Mouse (Mus musculus): Measurements from ENCODE around the gene Ier5.
A peak's percentile ranks its signal among the peaks of the same experiment; 100 is the strongest.

Gene Ier5

DNA sequence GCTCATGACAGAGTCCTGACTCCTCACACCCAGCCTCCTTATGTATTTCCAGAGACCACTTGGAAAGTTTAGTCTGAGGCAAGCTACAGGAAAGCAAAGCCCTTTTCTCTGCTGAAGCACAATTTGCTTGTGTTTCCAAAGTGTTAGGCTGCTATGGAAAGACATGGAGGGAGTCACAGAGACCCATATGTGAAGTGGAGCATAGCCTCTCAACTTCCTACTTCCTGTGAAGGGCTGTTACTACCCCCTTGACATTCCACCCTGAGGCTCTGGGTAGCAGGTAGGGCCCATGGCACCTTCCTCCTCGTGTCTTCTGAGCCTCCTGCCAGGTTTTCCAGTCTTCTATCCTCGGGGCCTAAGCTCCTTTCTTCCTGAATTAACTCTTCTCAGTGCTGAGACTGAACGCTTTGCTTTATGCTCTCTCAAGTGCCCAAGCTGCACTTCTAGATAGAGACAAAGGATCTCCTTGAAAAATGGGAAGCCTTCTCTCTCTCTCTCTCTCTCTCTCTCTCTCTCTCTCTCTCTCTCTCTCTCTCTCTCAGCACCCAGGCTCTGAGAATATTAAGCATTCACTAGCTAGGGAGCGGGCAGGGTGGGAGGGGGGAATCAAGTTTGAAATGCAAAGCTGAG lies 47.2 kb downstream of the Ier5 start:
- no peak for DNase-seq

DNA sequence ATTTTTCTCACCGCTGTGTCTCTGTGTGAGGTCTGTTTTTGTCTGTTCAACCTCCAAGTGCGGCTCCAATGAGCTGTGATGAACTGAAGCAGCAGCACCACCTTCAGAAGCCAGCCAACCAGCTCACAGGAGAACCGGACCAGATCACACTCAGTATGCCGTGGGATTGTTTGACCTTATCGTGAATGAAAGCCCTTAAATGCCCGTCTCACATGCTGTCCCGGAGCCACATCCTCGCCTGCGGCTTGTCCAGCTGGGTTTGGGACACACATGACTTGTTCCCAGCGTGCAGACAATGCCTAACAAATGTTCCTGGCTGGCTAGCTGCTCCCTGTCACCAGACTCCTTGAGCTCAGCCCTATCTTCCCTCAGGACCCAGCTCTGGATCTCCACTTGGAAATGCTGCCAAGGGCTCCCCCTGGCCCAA lies 47.7 kb downstream of the Ier5 start:
- no peak for DNase-seq

DNA sequence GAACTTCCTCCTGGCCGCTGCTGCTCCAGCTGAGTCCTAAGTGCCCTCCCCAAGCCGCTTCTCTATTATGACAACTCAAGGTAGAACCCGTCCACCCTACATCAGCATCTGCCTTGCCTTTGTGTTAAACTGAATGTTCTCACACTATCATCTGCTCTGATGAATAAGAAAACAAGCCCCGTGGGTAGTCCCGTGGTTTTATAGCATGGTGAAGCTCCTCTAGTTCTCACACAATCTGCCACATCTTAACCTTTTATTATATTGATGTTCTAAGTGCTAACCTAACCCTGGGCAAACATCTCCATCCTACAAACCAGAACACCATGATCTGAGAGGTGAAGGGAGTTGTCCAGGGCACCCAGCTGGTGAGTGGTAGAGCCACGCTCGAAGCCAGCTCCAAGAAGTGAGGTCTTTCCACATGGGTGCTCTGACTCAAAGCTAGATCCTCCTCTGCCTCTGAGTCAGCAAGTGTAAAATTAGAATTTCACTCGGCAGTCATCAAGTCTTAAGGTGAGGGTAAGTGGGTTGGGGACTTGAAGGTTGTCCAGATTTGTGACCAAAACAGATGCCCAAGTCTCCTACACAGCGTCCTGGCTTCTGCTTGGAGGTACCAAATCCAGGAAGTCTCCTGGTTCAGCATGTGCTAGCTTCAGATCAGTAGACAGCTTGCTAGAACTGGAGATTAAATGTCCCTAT lies 48.4 kb downstream of the Ier5 start:
- peak; percentile 83 for DNase-seq

DNA sequence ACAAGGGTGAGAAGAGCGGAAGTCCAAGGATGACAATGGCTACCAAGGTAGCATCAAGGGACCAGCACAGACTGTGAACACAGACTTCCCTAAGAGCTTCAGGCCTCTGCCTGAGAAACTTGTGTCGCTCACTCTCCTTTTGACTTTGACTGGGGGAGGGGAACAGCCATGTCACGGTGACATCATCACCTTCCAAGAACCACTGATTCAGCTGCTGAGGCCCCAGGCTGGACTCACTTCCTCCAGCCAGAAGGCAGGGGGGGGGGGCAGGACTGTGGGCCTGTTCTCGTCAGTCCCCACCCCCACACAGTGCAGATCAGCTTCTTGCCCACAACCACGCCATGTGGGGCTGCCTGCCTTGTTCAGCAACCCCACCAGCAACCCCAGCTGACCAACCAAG lies 49.3 kb downstream of the Ier5 start:
- DNase-seq, result no peak

DNA sequence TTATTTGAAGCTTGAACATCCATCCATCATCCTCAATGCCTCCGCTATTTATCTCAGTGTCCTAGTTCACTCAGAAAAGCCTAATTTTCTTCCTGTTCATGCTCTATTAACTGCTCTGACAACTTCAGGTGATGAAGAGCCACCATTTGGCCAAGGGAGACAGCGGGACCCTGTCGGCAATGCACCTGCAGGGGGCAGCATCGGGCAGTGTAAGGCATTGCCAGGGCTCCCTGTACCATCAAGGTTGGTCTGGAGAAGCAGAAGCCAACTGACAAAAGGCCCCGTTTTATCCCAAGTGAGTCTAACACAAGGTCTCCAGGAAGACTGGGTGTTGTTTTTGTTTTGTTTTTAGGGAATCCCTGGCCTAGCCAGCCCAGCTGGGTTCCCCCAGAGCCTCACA lies 50.5 kb downstream of the Ier5 start:
- DNase-seq, result peak; percentile 91
